Mouse (Mus musculus) embryonic fibroblast, embryonic 13.5 days (primary cell): Measurements from ENCODE around the gene Gm20708.

Source experiments
- CTCF ChIP-seq: IDR thresholded peaks from 2 replicates; pipeline ENCODE4 v1.5.1; 2011; ENCODE audit warnings: mild to moderate bottlenecking, control low read depth, low read length, moderate library complexity, borderline replicate concordance; ENCODE audit not compliant: insufficient read depth
- POLR2A ChIP-seq: IDR thresholded peaks from 2 replicates; pipeline ENCODE4 v1.6.1; 2011; ENCODE audit warnings: low read depth, mild to moderate bottlenecking, control low read depth, low read length, moderate library complexity

DNA sequence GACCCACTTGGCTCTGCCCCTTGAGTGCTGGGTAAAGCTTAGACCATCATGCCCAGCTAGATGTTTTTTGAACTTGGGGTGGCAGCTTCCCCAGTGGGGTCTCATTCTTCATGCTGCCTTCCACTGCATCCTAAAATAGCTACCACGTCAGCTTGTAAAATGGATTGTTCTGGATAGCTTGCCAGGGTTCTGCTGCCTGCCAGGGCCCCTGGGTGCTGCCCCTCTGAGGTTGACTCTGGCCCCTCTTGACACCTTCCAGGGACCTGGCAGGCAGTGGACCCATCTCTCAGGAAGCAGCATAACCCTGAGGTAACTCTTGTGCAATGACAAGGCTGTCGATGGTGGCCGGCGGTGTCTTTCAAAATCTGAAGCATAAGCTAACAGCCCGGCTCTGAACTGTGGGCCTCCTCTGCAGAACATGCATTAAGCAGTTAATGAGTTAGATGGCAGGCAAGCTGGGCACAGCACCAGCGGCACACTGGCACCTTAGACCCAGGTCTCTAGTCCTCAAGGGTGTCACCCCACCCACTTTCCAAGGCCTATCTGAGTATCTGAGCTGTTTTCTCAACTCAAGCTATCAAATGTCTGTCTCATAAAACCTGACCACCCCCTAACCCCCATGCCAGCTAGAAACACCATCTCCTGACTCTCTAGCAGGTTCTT, 5.4 kb downstream of the Gm20708 start:
- TF ChIP-seq CTCF (no peak), POLR2A (no peak)
